Mouse (Mus musculus) G1E (cell line): Measurements from ENCODE around the gene Gm28047.

Experiments used
- CTCF ChIP-seq: IDR thresholded peaks from 2 replicates; pipeline ENCODE4 v1.5.1; 2012; ENCODE audit warnings: low read depth, low read length, inconsistent platforms, mixed read lengths
- GATA1 ChIP-seq: IDR thresholded peaks from 2 replicates; pipeline ENCODE4 v1.6.1; 2012; ENCODE audit warnings: borderline replicate concordance, low read length, inconsistent platforms, mixed read lengths

DNA sequence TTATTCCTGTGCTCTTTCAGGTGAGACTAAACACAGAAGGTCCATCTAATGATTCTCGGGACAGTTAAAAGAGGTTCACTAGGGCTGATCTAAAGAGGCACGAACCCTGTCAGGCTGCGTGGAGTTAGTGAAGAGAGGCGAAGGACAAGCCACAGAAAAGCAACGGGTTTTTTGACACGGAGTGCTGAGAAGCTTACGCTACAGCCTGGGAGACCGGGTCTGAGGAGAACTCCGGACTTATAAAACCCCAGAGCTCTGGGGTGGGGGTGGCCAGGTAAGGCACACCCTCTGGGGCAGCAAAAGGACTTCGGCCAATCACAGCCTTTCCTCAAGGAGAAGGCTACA, 107.3 kb downstream of the Gm28047 start:
- TF ChIP-seq CTCF (no peak), GATA1 (no peak)
